Mouse (Mus musculus): ENCODE results near the gene Capn11.
A peak's percentile ranks its signal among the peaks of the same experiment; 100 is the strongest.

Capn11 gene

DNA sequence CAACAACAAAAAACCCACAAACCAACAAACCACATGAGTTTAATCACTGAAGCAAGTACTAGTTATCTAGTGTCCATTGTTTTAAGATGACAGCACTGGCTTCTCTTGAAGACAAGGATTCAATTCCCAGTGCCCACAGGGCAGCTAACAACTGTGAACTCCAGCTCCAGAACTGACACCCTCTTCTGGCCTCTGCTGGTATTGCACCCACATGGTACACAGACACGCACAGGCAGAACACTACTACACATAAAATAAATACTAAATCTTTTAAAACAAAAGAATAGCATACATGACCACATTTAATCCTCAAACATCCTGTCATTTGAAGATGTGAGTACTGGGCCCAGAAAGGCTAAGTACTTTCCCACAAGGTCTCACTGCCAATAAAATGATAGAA lies 22.5 kb upstream of the Capn11 start:
- DNase-seq: no peak

GRCm38 (mm10) chr17:45680391-45680980 lies 21.4 kb upstream of the Capn11 start:
- DNase-seq: peak; percentile 87

- DNase-seq: peak; percentile 41
Measured at GRCm38 (mm10) chr17:45678106-45678505, 19.0 kb upstream of the Capn11 start.

- no peak for DNase-seq
Measured at GRCm38 (mm10) chr17:45672598-45672997, 13.5 kb upstream of the Capn11 start.

- no peak for DNase-seq
Measured at GRCm38 (mm10) chr17:45671821-45672220, 12.7 kb upstream of the Capn11 start.

DNA sequence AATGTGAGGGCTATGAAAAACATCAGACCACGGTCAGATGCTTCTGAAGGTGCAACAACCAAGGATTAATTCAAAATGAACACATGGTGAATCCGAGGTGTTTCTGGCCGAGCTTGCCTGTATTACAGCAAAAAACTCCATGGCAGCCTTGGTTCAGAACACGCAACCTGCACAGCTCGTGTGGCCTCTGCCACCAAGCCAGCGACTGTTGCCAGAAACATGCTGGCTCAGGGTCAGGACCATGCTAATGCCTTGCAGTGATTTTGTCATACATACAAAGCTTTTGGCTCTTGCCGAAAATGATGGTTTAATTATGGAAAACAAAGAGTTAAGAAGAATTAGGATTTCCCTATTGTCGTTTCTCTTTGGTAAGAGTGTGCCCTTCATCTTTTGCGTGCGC lies 8.9 kb upstream of the Capn11 start:
- no peak for DNase-seq

DNA sequence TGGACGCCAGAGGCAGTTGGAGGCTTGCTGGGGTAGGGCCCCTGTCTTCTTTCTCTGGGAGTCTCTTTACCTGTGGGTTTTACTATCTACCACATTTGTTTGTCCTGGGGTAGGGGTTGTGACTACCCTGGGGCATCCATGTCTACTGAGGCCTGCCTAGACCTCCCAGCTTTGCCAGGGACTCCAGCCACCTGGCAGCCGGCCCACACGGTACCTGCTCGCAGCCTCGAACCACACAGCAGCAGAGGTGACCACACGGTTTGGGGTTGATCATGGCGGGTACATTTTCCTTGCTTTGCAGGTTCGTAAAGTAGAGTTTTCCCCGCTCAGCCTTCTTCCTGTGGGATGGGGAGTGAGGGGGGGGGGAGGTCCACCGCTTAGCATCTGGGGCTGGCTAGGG lies 8.4 kb upstream of the Capn11 start:
- no peak for DNase-seq

GRCm38 (mm10) chr17:45666091-45666490 lies 7.0 kb upstream of the Capn11 start:
- DNase-seq: no peak

DNA sequence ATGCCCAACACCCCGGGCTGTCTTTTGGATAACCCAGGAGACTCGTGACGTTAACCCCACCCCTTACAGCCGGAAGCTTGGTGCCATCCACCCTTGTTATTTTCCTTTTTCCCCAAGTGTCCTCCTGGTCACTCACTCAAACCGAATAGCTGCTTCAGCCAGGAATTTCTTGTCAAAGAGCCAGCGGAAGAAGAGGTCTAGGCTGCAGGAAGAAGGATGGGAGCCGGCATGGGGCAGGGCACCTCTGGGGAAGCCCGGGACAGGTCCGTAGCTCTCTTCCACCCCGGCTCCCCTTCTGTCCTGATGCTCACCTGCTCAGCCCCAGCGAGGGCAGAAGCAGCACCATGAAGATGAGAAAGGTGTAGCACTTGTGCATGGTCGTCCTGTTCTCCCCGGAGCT lies 5.5 kb upstream of the Capn11 start:
- DNase-seq: no peak

GRCm38 (mm10) chr17:45663106-45663919 lies 4.2 kb upstream of the Capn11 start:
- DNase-seq: peak; percentile 73

- DNase-seq: no peak
Measured at GRCm38 (mm10) chr17:45655820-45656219, 3.3 kb downstream of the Capn11 start.

DNA sequence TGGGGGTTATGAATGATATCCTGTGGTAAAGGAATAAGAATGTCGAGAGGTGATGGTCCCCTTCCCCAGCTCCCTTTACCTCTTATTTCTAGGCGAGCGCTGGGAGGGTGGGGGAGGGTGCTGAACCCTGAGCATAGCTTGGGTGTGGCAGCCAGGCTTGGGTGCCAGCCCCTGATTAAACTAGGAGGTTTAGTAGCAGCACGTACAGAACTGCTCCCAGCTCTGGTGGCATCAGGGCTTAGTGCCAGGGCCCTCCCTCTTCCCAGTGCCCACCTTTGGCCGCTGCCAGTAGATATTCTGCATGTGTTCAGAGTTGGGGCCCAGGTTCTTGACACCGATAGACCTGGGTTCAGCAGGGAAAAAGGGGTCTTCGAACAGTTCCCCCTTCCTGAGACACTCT lies 5.9 kb downstream of the Capn11 start:
- no peak for DNase-seq

DNA sequence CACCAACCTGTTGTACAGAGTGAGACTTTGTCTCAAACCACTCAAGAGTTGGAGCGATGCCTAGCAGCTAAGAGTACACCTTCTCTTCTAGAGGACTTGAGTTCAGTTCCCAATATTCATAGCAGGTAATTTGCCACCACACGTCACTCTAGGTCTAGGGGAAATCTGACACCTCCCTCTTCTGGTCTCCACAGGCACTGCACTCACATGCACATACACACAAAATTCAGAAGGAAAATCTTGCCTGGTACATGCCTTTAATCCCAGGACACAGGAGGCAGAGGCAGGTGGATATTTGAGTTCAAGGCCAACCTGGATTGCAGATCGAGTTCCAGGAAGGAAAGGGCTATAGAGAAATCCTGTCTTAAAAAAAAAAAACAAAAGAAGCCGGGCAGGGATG lies 14.9 kb downstream of the Capn11 start:
- no peak for DNase-seq

DNA sequence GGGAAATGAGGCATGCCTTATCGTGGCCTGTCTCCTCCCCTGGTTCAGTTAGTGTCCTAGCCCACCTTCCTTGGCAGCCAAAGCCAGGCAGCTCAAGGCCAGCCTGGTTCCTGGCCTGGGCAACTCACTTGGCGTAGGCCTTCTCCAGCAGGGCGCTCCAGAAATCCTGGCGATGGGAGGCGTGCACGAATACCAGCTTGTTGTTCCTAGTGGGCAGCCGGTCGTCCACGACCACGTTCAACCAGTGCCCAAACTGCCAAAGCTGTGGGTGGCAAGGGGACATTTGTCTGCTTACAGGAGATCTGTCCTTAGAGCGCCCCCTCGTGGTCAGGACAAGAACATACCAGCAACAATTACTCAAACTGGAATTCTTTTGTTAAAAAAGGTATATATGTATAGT lies 16.4 kb downstream of the Capn11 start:
- DNase-seq: peak; percentile 62

DNA sequence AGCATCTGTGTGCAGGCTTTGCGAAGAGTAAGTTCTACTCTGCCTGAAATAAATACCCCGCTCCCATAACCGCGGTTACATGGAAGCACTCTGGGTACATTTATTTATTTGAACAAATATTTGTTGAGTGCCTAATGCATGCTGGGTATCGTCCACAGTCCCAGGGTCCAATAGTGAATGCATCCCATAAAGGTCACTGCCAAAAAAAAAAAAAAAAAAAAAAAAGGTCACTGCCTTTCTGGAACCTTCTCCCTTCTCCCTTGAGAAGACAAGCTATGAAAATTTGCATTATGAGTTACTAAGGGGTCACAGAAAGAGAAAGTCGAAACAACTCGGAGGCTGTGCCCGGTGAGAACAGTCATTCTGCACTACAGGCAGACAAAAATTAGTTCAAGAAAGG lies 17.1 kb downstream of the Capn11 start:
- no peak for DNase-seq

DNA sequence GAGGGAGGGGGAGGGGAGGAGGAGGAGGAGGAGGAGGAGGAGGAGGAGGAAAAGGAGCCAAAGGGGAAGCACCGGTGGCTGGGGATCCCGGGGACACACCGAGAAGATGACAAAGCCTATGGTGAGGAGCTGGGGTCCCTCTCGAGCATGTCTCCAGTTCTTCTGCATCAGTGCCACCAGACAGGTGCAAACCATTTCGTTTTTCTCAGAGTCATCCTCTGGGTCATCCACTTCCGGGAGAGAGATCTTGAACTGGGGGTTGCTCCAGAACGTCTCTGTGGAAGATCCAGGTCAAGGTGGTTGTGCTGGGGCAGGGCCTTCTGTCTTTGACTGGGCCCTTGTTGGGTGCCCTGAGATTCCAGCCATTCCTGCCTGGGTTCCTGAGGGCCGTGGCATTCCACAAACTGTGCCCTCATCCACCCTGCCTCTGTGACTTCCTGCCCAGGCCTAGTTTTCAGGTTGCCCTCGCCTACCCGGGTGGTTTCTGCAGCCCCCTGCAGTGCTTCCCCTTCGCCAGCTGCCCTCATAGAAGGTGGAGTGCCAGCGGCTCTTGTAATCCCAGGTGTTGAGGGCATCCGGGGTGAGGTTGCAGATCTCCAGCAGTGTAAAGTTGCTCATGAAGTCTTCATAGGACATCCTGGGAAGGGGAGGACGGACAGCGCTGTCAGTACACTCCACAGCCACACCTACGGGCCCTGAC lies 20.4 kb downstream of the Capn11 start:
- no peak for DNase-seq

DNA sequence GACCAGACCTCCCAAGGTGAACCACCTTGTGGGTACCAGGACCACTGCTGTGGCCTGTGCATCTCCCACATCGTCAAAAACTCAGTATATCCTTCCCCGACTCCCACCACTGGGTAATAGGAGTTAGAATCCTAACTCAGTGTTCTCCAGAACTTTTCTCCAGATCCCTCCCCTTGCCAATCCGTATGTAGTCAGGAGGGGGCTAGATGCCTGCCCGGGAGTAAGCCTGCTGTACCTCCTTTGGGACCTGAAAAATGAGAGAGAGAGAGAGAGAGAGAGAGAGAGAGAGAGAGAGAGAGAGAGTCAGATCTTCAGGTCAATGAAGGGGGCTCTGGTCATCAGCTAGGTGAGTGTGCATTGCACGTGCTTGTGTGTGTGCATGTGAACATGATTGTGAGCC lies 25.1 kb downstream of the Capn11 start:
- DNase-seq: no peak

DNA sequence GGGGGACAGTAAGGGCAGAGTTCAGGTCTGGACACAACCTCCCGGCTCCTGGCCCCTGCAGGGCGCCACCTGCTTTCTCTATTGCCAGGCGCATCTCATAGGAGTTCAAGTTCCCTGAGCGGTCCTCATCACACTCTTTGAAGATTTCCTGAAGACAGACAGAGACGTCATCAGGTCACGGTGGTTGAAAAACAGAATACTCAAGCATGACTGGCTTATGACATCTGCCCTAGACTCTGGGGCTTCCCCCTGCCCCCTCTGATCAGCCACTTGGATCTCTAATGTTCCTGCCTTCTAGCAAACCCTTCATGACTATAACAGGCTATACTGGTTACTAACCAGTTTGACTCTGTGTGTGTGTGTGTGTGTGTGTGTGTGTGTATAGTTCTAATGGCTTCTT lies 27.2 kb downstream of the Capn11 start:
- DNase-seq: no peak

GRCm38 (mm10) chr17:45630992-45631391 lies 28.1 kb downstream of the Capn11 start:
- no peak for DNase-seq

- peak; percentile 77 for DNase-seq
Measured at GRCm38 (mm10) chr17:45629861-45630694, 29.0 kb downstream of the Capn11 start.

GRCm38 (mm10) chr17:45628885-45629855 lies 30.0 kb downstream of the Capn11 start:
- no peak for DNase-seq

DNA sequence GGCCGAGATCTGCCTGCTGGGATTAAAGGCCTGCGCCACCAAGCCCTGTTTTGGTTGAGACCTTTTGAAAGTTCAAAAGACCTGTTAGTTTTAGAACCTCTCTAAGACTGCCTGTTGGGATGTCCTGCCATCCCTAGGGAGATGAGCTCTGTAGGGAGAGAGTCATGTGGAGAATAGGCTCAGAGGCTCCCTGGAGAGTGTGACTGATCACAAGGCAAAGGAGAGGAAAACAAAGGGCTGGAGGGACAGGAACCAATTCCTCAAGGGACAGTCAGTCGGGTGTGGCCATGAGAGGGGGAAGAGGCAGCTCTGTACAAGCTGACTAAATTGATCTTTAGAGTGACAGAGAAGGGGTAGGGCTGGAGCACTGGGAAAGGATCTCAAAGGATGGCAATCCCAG lies 31.0 kb downstream of the Capn11 start:
- no peak for DNase-seq
